Mouse (Mus musculus) lung, embryonic 14.5 days (tissue): ENCODE data around the gene Ifit3. TPM values are rescaled to one million over a fixed set of nuclear protein-coding genes. Genes with fewer than 3 reads are reported as not detected.

Source experiments
- ATAC-seq: fragments of 200-750 bp; cut with Nextera tagmentation; 2 replicates; pipeline ENCODE4 v1.8.0; 2017; ENCODE audit warnings: mild to moderate bottlenecking, moderate TSS enrichment, moderate library complexity; ENCODE audit not compliant: insufficient read depth
- DNase-seq: peaks from one replicate; pipeline ENCODE4 v3.0.0-alpha.2; 2015
- H3K27ac ChIP-seq: fragments of 300-500 bp; sonication (generic); 2 replicates; pipeline ENCODE4 v1.5.1; 2014; ENCODE audit warnings: low read depth, mild to moderate bottlenecking, moderate library complexity
- H3K27me3 ChIP-seq: fragments of 300-500 bp; sonication (generic); 2 replicates; pipeline ENCODE4 v1.6.1; 2014; ENCODE audit warnings: low read length, control low read depth; ENCODE audit not compliant: insufficient read depth
- H3K36me3 ChIP-seq: fragments of 300-500 bp; sonication (generic); 2 replicates; pipeline ENCODE4 v1.6.1; 2014; ENCODE audit warnings: control low read depth; ENCODE audit not compliant: insufficient read depth
- H3K4me1 ChIP-seq: fragments of 300-500 bp; sonication (generic); 2 replicates; pipeline ENCODE4 v1.6.1; 2014; ENCODE audit warnings: antibody characterized with exemption, control low read depth; ENCODE audit not compliant: insufficient read depth
- H3K4me2 ChIP-seq: fragments of 300-500 bp; sonication (generic); 2 replicates; pipeline ENCODE4 v1.6.1; 2014; ENCODE audit warnings: mild to moderate bottlenecking
- H3K4me3 ChIP-seq: fragments of 300-500 bp; sonication (generic); 2 replicates; pipeline ENCODE4 v1.5.1; 2014; ENCODE audit warnings: low read depth, low read length
- H3K9ac ChIP-seq: fragments of 300-500 bp; sonication (generic); 2 replicates; pipeline ENCODE4 v1.6.1; 2014
- H3K9me3 ChIP-seq: fragments of 300-500 bp; sonication (generic); 2 replicates; pipeline ENCODE4 v1.6.1; 2016; ENCODE audit warnings: low read depth, low read length, control low read depth
- CTCF ChIP-seq: IDR thresholded peaks from 2 replicates; pipeline ENCODE4 v1.5.1; 2016; ENCODE audit warnings: antibody characterized with exemption, low read depth
- WGBS: fragments of 180-500 bp; shearing (Covaris S2); extraction: QIAGEN DNeasy Blood & Tissue Kit; methylation state at CpG from one replicate; pipeline ENCODE4 v1.1.7; 2014; 5-methylcytosine and 5-hydroxymethylcytosine counted together
- polyA plus RNA-seq: library from polyadenylated mRNA; unstranded; fragments of >200 nt; fragmentation: Nextera tagmentation; extraction: Ambion mirVana; gene quantifications from 2 replicates; pipeline ENCODE4 v1.2.1, GENCODE M21; 2014

Ifit3 gene
- polyA plus RNA-seq, 1 experiment from 2014 or later: 0.26 TPM

DNA sequence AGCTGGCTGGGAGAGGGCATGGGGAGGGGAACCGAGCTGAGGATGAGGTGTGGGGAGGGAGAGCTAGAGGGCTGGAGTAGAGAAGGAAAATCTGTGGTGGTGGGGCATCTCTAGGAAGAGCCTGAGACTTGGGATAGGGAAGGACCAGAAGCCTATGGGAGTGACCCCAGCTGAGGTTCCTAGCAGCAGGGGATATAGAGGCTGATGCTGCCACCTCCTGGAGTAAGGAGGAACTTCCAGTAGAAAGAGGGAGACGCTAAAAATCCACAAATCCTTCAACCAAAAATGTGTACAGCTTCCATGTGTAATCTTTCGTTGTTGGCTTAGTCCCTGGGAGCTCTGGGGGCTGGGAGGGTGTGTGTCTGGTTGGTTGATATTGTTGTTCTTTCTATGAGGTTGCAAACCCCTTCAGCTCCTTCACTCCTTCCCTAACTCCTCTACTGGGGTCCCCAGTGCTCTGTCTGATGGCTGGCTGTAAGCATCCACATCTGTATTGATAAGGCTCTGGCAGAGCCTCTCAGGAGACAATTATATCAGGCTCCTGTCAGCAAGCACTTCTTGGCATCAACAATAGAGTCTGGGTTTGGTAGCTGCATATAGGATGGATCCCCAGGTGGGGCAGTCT, 53.7 kb downstream of the Ifit3 start:
- H3K27ac ChIP-seq: no peak overlapping the region
- peak; percentile 85 for DNase-seq
- H3K9me3 ChIP-seq: no peaks in the 10 kb centered on the region
- 12% methylated on average over 3 of the region's 3 CpGs for WGBS
- H3K4me1 ChIP-seq: no peaks in the 10 kb centered on the region
- no peaks in the 10 kb centered on the region for H3K27me3 ChIP-seq
- H3K4me3 ChIP-seq: no peak overlapping the region
- TF ChIP-seq CTCF: peak; percentile 85
- peak; percentile 74; the same call in 1 of the 2 replicates for ATAC-seq
- no peak overlapping the region for H3K4me2 ChIP-seq
- no peak overlapping the region for H3K9ac ChIP-seq
- H3K36me3 ChIP-seq: no peaks in the 10 kb centered on the region

Other genes starting within 250 kb of the Ifit3 start
- 0.14 and 0.43 TPM in 2 replicates for gene Ch25h, start 108.4 kb upstream of the Ifit3 start, polyA plus RNA-seq
- 44.8 and 45.6 TPM in 2 replicates for gene Lipa, start 56.1 kb upstream of the Ifit3 start, polyA plus RNA-seq
- 15.5 and 15.9 TPM in 2 replicates for gene Ifit2, start 32.8 kb upstream of the Ifit3 start, polyA plus RNA-seq
- gene Ifit1bl1, start 18.4 kb downstream of the Ifit3 start, polyA plus RNA-seq: 0.18 and 0.49 TPM in 2 replicates
- gene Ifit3b, start 24.4 kb downstream of the Ifit3 start, polyA plus RNA-seq: not detected in 2 replicates
- gene Ifit1bl2, start 57.2 kb downstream of the Ifit3 start, polyA plus RNA-seq: 0.12 TPM in 1 of 2 replicates, not detected in the other
- 0.11 TPM in 1 of 2 replicates, not detected in the other for gene Ifit1, start 57.3 kb downstream of the Ifit3 start, polyA plus RNA-seq
- gene Slc16a12, start 163.8 kb downstream of the Ifit3 start, polyA plus RNA-seq: 13.4 and 15.4 TPM in 2 replicates